Mouse (Mus musculus): ENCODE measurements at regions not wholly inside any gene's neighbourhood (a gene's known extent, or its start where the extent isn't known, plus 50 kb on each side); places are given as distances from the start of the nearest gene placed in this dataset.

- no peak for DNase-seq (ENCODE audit: low read depth)
Observed at GRCm38 (mm10) chr11:114611690-114612089, 56.6 kb upstream of the Rpl38 start.

DNA sequence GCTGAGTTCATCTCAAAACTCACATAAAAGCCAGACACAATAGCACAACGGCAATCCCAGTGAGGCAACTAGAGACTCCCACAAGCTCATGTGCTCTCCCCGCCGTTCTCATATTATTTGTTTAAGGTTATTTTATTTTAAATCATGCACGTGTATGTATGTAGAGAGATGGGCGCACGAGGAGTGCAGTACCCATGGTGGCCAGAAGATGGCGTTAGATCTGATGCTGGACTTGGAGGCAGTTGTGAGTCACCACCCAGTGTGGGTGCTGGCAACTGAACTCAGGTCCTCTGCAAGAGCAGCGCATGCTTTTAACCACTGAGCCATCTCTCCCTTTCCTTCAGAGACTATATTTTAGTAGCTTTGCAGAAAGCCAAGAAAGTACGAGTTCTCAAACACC, 60.3 kb upstream of the Rpl38 start:
- DNase-seq (ENCODE audit: low read depth) = no peak

DNA sequence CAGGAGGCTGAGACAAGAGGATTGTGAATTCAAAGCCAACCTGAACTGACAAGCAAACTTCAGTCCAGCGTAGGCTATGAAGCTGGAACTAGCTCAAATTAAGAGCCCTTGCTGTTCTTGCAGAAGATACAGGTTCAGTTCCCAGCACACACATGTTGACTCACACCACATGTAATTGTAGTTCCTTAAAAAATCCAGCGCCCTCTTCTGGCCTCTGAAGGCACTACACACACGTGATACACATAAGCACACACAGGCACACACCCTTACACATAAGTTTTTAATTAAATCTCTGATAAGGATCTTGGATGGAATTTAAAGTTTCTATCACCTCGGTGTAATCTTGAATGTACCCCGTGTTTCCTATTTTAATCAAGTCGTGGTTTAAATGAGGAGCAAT, 65.2 kb upstream of the Rpl38 start:
- no peak for DNase-seq (ENCODE audit: low read depth)

DNA sequence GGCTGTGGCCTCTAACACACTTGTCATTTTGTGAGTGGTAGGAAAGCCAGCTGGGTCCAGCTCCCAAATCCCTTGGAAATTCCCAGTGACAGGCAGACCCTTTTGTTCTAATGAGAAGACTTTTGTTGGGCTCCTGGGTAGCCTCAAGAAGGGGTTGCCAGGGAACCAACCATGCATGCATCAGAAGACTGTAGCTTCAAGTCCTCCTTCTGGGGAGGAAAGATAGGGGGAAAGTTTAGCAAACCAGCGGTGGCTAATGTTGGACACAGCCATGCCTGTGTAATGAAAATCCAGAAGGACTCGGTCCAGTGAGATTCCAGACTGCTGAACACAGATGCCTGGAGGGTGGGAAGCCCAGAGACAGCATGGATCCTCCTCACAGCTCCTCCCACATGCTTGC, 71.1 kb upstream of the Rpl38 start:
- no peak for DNase-seq (ENCODE audit: low read depth)

DNA sequence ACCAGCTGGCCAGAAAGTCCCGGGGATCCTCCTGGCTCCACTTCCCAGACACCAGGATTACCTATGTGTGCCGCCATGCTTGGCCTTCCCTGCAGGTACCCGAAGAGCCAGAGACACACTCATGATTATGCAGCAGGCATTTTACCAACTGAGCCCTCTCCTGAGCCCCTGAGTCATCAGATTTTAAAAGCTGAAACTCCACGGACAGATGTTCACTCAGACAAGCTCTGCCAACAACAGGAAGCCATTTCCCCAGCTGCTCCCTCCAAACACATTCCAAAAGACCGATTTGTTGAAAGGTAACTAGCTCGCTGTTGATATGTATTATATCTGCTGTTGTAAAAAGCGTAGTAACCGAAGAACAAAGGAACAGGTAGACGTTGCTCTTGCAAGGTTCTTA, 75.4 kb upstream of the Rpl38 start:
- DNase-seq (ENCODE audit: low read depth) = no peak

GRCm38 (mm10) chr11:114588554-114588953, 79.8 kb upstream of the Rpl38 start:
- no peak for DNase-seq (ENCODE audit: low read depth)

GRCm38 (mm10) chr11:114587986-114588385, 80.3 kb upstream of the Rpl38 start:
- DNase-seq (ENCODE audit: low read depth) = no peak

DNA sequence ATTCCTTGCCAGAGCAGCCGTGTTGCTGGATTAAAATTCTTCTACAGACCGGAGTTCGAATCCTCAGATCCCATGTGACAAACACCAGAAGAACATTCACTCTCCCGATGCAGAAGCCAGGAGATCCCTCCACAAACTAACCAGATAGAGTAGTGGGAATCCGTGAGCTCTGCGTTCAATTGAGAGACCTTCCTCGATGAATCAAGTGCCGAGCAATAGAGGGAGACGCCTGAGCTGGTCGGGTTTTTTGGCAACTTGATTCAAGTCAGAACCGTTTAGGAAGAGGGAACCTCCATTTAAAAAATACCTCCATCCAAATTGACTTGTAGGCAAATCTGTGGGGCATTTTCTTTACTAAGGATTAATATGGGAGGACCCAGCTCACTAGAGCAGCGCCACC, 81.9 kb upstream of the Rpl38 start:
- no peak for DNase-seq (ENCODE audit: low read depth)

GRCm38 (mm10) chr11:114584804-114585203, 83.5 kb upstream of the Rpl38 start:
- no peak for DNase-seq (ENCODE audit: low read depth)

- DNase-seq (ENCODE audit: low read depth) = no peak
Observed at GRCm38 (mm10) chr11:114584146-114584545, 84.2 kb upstream of the Rpl38 start.

DNA sequence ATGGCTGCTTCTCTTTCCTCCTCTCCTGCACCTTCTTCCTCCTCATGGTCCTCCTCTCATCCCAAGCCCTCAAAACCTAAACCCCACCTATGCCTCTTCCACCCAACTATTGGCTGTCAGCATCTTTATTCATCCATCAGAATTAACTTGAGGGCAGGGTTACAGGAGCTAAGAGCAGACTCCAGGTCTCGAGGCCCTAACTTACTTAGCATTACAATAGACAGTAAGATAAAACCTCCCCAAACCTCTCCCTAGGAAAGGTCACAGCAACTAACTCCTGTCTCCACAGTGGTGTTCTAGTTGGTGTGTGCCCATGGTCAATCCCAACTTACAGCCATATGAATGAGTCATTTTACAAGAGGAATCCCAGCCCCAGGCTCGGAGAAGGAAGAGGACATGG, 88.3 kb upstream of the Rpl38 start:
- DNase-seq (ENCODE audit: low read depth) = no peak

DNA sequence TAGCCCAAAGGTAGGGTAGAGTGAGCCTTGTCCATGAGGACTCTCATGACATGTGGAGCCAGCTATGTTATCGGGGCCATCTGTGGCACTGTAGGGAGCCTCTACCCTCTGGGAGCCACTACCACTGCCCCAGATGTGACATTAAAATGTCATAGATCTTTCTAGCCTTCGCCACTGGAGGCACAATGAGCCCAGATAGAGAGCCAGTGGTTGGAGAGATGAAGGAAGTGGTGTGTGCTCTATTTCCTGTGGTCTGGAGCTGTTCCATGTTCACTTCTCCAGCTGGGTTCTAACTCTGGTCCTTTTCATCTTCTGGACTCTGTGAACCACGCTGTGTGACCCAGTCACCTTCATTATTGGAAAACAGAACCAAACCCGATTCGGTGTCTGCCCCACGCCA, 89.8 kb upstream of the Rpl38 start:
- no peak for DNase-seq (ENCODE audit: low read depth)

- no peak for DNase-seq (ENCODE audit: low read depth)
Observed at GRCm38 (mm10) chr11:114576803-114577202, 91.5 kb upstream of the Rpl38 start.

DNA sequence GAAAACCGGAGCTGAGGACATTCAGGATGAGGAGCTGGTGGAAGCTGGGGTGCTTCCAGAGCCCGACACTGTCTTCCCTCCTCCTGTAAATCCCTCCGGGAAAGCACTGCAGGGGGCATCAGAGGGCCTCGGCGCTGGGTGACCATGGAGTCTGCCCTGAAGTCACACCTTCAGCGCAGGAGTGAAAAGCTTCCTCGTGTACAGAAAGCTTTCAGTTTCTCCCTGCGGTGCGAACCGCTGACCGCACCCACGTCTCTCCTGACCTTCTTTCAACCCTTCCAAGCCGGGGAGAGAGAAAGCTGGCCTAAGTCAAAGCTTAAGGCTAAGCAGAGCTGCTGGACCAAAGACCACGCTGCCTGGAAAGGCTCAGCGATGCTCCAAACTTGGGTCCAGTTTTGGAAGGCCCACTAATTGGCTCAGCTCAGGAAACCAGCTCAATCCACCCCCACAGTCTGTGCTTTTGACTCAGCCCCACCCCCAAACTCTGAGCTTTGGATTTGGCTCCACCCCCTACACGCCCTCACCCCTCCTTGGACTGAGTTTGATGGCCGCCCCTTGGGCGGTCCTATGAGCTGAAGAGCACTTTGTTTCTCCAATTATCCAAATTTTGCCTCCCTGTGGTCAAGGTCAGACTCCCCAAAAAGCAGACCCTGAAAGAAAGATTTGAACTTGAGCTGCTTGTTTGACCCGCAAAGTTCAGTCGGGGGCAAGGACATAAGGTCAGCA, 97.0 kb upstream of the Rpl38 start:
- DNase-seq (ENCODE audit: low read depth) = no peak

DNA sequence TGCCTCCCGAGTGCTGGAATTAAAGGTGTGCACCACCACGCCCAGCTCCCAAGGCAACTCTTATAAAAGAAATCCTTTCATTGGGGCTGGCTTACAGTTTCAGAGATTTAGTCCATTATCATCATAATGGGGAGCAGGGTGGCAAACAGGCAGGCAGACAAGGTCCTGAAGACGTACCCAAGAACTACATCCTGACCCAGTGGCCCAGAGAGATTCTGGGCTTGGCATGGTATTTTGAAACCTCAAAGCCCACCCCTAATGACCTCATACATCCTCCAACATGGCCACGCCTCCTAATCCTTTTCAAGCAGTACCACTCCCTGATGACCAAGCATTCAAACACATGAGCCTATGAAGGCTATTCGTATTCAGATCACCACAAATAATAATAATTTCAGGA, 98.2 kb upstream of the Rpl38 start:
- DNase-seq (ENCODE audit: low read depth) = no peak

DNA sequence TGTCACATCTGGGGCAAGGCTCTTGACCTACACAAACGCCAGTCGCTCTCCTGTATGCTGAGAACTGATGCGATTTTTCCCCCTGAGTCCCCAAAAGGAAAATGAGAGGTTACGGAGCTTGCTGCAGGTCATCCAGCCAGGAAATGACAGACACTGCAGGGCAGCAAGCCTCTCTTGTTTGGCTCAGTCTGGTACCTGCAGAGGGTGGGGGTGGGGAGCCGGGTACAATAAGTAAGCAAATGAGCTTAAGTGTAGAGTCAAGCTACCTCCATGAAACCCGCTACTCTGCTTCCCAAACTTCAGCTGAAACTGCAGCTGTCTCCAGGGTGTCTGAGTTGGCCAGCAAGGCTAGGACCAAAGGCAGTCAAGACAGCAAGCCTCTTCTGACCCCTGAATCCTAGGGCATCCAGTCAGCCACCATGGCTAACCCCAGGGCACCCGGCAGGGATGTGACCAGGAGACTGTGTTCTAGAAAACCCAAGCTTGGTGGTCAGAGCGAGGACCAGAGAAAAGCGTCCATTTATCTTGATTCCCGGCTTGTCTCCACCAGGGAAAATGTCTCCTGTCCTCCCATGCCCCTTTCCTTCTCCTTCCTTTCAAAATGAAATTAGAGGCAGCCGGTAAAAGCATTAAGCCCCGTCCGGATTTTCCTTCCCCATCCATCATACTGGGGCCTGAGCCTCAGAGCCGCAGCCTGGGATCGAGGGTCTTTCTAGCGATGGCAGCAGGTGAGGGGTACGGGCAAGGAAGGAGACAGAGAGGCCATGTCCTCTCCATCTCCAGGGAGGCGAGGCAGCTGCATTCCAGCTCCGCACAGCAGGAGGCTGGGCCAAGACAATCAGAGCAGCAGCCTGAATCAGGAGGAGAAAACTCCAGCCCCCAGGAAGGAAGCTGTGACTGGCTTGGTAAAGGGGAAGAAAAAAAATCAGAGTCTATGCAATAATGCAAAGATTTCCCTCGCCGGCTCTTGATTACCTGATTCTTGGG, 100.2 kb upstream of the Rpl38 start:
- DNase-seq (ENCODE audit: low read depth) = no peak

DNA sequence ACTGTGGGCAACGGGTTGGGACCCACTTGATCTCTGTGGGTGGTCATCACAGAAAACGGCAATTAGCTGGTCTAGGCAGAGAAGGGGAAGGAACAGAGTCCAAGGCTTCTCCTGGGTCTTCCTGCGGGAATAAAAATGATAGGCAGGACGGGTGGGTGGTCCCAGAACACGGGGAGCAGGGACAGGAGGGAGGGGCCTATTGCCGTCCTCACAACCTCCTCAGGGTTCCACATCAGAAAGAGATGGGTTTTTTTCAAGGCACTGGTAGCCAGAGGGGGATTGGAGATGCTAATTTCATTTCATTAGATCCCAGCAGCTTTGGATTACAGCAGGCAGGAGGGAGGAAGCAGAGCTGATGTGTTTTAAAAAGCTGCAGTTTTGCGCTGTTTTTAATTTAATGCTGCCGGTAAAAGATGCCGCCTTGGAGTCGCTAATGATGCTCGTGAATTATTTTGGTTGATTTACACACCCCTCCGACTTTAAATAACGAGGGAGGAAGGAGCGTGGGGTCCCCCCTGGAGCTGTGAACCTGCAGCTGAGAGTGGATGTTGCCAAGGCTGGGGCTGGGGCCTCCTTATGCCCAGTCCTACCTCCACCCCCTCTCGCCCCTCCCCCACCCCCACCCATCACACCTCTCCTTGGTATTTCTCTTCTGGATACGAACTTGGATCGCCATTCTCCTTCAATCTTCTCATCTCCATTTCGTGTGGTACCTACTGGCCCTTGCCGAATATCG, 101.1 kb upstream of the Rpl38 start:
- DNase-seq (ENCODE audit: low read depth) = no peak

GRCm38 (mm10) chr11:114564949-114565348, 103.4 kb upstream of the Rpl38 start:
- DNase-seq (ENCODE audit: low read depth) = no peak

DNA sequence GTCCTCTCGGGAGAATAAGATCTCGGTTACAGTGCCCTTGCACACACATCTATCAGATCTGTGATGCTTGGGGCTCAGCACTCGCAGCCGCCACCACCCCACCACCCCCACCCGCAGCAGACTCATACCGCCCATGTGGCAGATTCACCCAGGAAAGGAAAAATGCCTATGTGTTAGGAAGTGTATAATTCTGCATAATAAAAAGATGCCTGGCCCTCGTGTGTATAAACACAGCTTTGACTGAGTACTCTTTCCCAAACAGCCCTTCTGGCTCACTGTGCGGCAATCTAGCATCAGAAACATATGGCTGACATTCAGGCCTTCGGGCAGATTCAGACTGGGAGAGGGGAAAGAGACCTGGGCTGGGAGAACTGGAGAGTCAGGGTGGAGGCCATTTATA, 105.2 kb upstream of the Rpl38 start:
- no peak for DNase-seq (ENCODE audit: low read depth)

DNA sequence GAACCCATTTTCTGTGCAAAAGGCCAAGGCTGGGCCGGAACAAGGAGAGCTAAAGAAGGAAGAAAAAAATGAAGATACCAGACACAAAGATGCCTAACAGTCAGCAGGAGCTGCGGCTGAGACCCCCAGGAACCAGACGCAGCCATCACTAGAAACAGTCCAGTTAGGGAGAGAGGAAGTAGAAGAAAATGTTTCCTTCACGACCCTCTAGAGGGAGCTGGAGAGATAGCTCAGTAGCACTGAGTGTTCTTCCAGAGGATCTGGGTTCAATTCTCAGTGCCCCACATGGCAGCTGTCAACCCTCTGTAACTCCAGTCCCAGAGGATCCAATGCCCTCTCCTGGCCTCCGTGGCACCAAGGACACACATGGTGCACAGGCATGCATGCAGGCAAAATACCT, 113.7 kb upstream of the Rpl38 start:
- no peak for DNase-seq (ENCODE audit: low read depth)

GRCm38 (mm10) chr11:114553992-114554391, 114.3 kb upstream of the Rpl38 start:
- DNase-seq (ENCODE audit: low read depth) = no peak

GRCm38 (mm10) chr11:114552176-114552575, 116.1 kb upstream of the Rpl38 start:
- no peak for DNase-seq (ENCODE audit: low read depth)

DNA sequence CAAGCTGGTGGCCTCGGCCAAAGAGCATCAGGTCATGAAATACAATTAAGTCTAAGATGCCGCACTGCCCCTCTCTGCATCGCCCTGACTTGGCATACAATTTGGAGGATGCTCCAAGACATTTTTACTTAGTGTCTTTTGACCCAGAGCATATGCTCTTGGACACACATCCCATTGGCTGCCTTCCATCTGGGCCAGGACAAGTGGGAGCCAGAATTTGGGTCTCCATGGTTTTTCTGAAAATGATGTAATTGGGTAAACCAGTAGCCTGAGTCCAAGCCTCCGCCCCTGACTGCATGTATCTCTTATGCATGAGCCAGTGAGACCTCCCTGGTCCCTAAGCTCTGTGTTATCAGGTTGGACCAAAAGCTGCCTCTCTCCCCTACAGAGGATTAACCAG, 117.1 kb upstream of the Rpl38 start:
- DNase-seq (ENCODE audit: low read depth) = no peak

Data from fibroblast of lung, adult 2 months (primary cell).